Mouse (Mus musculus) G1E (cell line): ENCODE results near the gene Phf1. TPM values are rescaled to one million over a fixed set of nuclear protein-coding genes. Genes with fewer than 3 reads are reported as not detected.

ENCODE experiments used
- ATAC-seq: 2 replicates; pipeline ENCODE4 v1.8.0; 2016; ENCODE audit warnings: mild to moderate bottlenecking; ENCODE audit not compliant: insufficient number of reproducible peaks, poor library complexity, low FRiP score, severe bottlenecking; ENCODE audit errors: extremely low read depth
- DNase-seq: peaks from one replicate; pipeline ENCODE4 v3.0.0; 2012; ENCODE audit warnings: low spot score
- H3K27me3 ChIP-seq: 2 replicates; pipeline ENCODE4 v1.6.1; 2012; ENCODE audit warnings: mild to moderate bottlenecking, low read length, inconsistent platforms; ENCODE audit not compliant: insufficient read depth
- H3K36me3 ChIP-seq: replicated peaks from 2 replicates; pipeline ENCODE3; 2012; ENCODE audit warnings: mild to moderate bottlenecking, inconsistent platforms
- H3K4me1 ChIP-seq: 2 replicates; pipeline ENCODE4 v1.6.1; 2012; ENCODE audit warnings: low read depth, low read length, inconsistent platforms, mixed read lengths; ENCODE audit not compliant: insufficient read depth
- H3K4me3 ChIP-seq: 2 replicates; pipeline ENCODE4 v1.5.1; 2012; ENCODE audit warnings: low read depth, mild to moderate bottlenecking, inconsistent platforms, low read length, moderate library complexity, mixed read lengths
- H3K9me3 ChIP-seq: replicated peaks from 2 replicates; pipeline ENCODE4 v1.6.1; 2012; ENCODE audit warnings: inconsistent platforms
- CTCF ChIP-seq: IDR thresholded peaks from 2 replicates; pipeline ENCODE4 v1.5.1; 2012; ENCODE audit warnings: low read depth, low read length, inconsistent platforms, mixed read lengths
- GATA1 ChIP-seq: IDR thresholded peaks from 2 replicates; pipeline ENCODE4 v1.6.1; 2012; ENCODE audit warnings: borderline replicate concordance, low read length, inconsistent platforms, mixed read lengths
- GATA2 ChIP-seq: IDR thresholded peaks from 2 replicates; pipeline ENCODE4 v1.6.1; 2012; ENCODE audit warnings: low read depth, low read length, inconsistent platforms, borderline replicate concordance
- POLR2AphosphoS5 ChIP-seq: IDR thresholded peaks from 2 replicates; pipeline ENCODE4 v1.6.1; 2012; ENCODE audit warnings: low read depth, low read length, inconsistent platforms; ENCODE audit not compliant: insufficient replicate concordance
- TAL1 ChIP-seq: conservative IDR thresholded peaks from 2 replicates; pipeline ENCODE4 v1.6.1; 2012; ENCODE audit warnings: low read depth, low read length, inconsistent platforms, mixed read lengths
- polyA plus RNA-seq: library from polyadenylated mRNA; stranded (reverse); fragments of >175 nt; gene quantifications from 2 replicates; pipeline ENCODE4 v1.2.3, GENCODE M21; 2012
- total RNA-seq, 2 experiments: library from RNA; stranded (forward) in 1 of 2; stranded (reverse) in 1 of 2; fragments of 200-1000 nt in 1 of 2; fragments of >200 nt in 1 of 2; fragmentation: Nextera tagmentation in 1 of 2; gene quantifications; 2 replicates each; pipeline ENCODE4 v1.2.3; 2014 to 2017

The Phf1 gene
- total and polyA plus RNA-seq, 3 experiments, result 7.3 to 21.6 (median 8.4) TPM

GRCm38 (mm10) chr17:26957872-26958271 is 25.0 kb downstream of the Phf1 start:
- H3K27me3 ChIP-seq, result no peaks in the 10 kb centered on the region; the same call in 1 of the 2 replicates
- H3K4me3 ChIP-seq, result 0 out of 2 replicates have a peak overlapping the region, but pooled peaks have one; percentile 59
- H3K36me3 ChIP-seq, result peaks cover 88% of the 10 kb centered on the region
- H3K4me1 ChIP-seq, result peaks cover 75% of the 10 kb centered on the region
- no peak for DNase-seq
- TF ChIP-seq GATA2 (no peak), CTCF (no peak), GATA1 (no peak), POLR2AphosphoS5 (no peak), TAL1 (no peak)
- no peak for ATAC-seq
- no peaks in the 10 kb centered on the region for H3K9me3 ChIP-seq

GRCm38 (mm10) chr17:26958880-26959279 is 26.0 kb downstream of the Phf1 start:
- no peak overlapping the region for H3K4me3 ChIP-seq
- no peak for DNase-seq
- peaks cover 68% of the 10 kb centered on the region for H3K4me1 ChIP-seq
- no peaks in the 10 kb centered on the region; the same call in 1 of the 2 replicates for H3K27me3 ChIP-seq
- H3K9me3 ChIP-seq, result no peaks in the 10 kb centered on the region
- peaks cover 87% of the 10 kb centered on the region for H3K36me3 ChIP-seq
- no peak for TF ChIP-seq CTCF
- TF ChIP-seq POLR2AphosphoS5, result no peak
- TF ChIP-seq GATA1, result no peak
- TF ChIP-seq GATA2, result no peak
- no peak for TF ChIP-seq TAL1
- no peak for ATAC-seq

- H3K36me3 ChIP-seq, result peaks cover 89% of the 10 kb centered on the region
- H3K4me1 ChIP-seq, result peaks cover 64% of the 10 kb centered on the region
- ATAC-seq, result no peak
- no peak for DNase-seq
- no peaks in the 10 kb centered on the region; the same call in 1 of the 2 replicates for H3K27me3 ChIP-seq
- H3K9me3 ChIP-seq, result no peaks in the 10 kb centered on the region
- TF ChIP-seq GATA1, result no peak
- no peak for TF ChIP-seq GATA2
- TF ChIP-seq TAL1, result no peak
- no peak for TF ChIP-seq CTCF
- TF ChIP-seq POLR2AphosphoS5, result no peak
- H3K4me3 ChIP-seq, result no peak overlapping the region
Measured at GRCm38 (mm10) chr17:26959815-26960214, 27.0 kb downstream of the Phf1 start.

- peaks cover 48% of the 10 kb centered on the region for H3K4me1 ChIP-seq
- no peak overlapping the region for H3K4me3 ChIP-seq
- no peak for ATAC-seq
- peaks cover 96% of the 10 kb centered on the region for H3K36me3 ChIP-seq
- no peak for DNase-seq
- no peaks in the 10 kb centered on the region for H3K9me3 ChIP-seq
- no peak for TF ChIP-seq CTCF
- TF ChIP-seq GATA1, result no peak
- no peak for TF ChIP-seq TAL1
- no peak for TF ChIP-seq POLR2AphosphoS5
- TF ChIP-seq GATA2, result no peak
- no peaks in the 10 kb centered on the region; the same call in 1 of the 2 replicates for H3K27me3 ChIP-seq
Measured at GRCm38 (mm10) chr17:26961572-26962240, 28.9 kb downstream of the Phf1 start.

GRCm38 (mm10) chr17:26966993-26967392 is 34.1 kb downstream of the Phf1 start:
- no peak for TF ChIP-seq GATA2
- TF ChIP-seq TAL1, result no peak
- no peak for TF ChIP-seq POLR2AphosphoS5
- TF ChIP-seq GATA1, result no peak
- TF ChIP-seq CTCF, result no peak
- Histone ChIP-seq H3K36me3 (peaks cover 84% of the 10 kb centered on the region), H3K4me3 (no peak overlapping the region), H3K9me3 (no peaks in the 10 kb centered on the region), H3K27me3 (no peaks in the 10 kb centered on the region), H3K4me1 (peaks cover 21% of the 10 kb centered on the region)
- ATAC-seq (no peak), DNase-seq (no peak)

- Histone ChIP-seq H3K27me3 (no peaks in the 10 kb centered on the region), H3K4me3 (no peak overlapping the region), H3K4me1 (peaks cover 21% of the 10 kb centered on the region), H3K36me3 (peaks cover 80% of the 10 kb centered on the region), H3K9me3 (no peaks in the 10 kb centered on the region)
- TF ChIP-seq TAL1, result no peak
- no peak for TF ChIP-seq GATA2
- TF ChIP-seq POLR2AphosphoS5, result no peak
- TF ChIP-seq CTCF, result no peak
- TF ChIP-seq GATA1, result no peak
- no peak for ATAC-seq
- no peak for DNase-seq
Measured at GRCm38 (mm10) chr17:26967477-26967876, 34.6 kb downstream of the Phf1 start.
